Mouse (Mus musculus) testis, adult 2 months (tissue): ENCODE data around the gene Gm17334.

ENCODE experiments used
- CTCF ChIP-seq: fragments of 200-500 bp; IDR thresholded peaks from 2 replicates; pipeline ENCODE4 v1.5.1; 2012; ENCODE audit warnings: low read depth, mild to moderate bottlenecking, inconsistent platforms, low read length, moderate library complexity; ENCODE audit not compliant: control insufficient read depth, insufficient read depth, insufficient replicate concordance
- POLR2A ChIP-seq: fragments of 200-500 bp; IDR thresholded peaks from 2 replicates; pipeline ENCODE4 v1.6.1; 2012; ENCODE audit warnings: low read depth, mild to moderate bottlenecking, inconsistent platforms, low read length, moderate library complexity; ENCODE audit not compliant: control insufficient read depth

- TF ChIP-seq CTCF (no peak), POLR2A (no peak)
These were observed 30.5 kb upstream of the Gm17334 start for GRCm38 (mm10) chr11:53803494-53803893.
